Mouse (Mus musculus): Measurements from ENCODE around the gene Cdc6.

- TF ChIP-seq CTCF (IDR thresholded peaks at IDR 0.05; ENCODE audit: extremely low read depth, insufficient read depth, insufficient read length, insufficient replicate concordance) (no peak), POLR2A (IDR thresholded peaks at IDR 0.05; ENCODE audit: low read depth, low read length) (no peak)
These were observed 63.9 kb downstream of the Cdc6 start for GRCm38 (mm10) chr11:98971316-98972031.
